Mouse (Mus musculus): ENCODE data around the gene Cdhr3.

Cdhr3 gene

DNA sequence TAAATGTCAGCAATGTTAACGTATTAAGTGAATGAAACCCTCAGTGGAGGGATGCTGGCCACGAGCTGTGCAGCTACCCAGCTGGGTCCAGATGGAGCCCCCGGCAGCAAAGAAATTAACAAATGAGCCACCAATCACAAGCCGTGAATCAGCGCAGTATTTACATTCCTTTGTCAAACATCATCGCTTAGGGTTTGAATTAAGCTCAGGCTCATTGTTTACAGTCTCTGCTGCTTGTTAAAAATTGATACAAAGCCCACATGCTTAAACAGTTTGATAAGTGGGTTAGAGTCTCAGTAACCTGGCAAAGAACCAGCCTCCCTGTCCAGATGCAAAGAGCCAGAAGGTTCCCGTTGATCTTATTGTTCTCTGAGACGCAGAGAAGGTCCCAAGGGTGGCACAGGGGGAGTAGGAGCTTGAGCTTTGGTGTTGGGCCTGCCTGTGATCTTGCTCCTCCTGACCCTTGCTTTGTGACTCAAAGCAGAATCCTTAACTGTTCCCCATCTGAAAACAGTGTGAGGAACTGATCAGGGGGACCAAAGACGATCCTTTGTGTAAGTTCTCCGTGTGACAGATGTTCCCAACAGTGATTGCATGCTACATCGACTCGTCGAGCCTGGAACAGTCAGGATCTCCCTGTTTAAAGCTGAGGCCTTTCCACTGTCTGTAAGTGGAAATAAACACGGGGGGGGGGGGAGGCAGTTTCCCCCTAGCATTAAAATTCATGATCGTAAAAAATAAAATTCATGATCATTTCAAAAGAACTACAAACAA lies 9.9 kb upstream of the Cdhr3 start:
- no peak for TF ChIP-seq GATA4 (IDR thresholded peaks at IDR 0.05; ENCODE audit: insufficient replicate concordance, low read length)

DNA sequence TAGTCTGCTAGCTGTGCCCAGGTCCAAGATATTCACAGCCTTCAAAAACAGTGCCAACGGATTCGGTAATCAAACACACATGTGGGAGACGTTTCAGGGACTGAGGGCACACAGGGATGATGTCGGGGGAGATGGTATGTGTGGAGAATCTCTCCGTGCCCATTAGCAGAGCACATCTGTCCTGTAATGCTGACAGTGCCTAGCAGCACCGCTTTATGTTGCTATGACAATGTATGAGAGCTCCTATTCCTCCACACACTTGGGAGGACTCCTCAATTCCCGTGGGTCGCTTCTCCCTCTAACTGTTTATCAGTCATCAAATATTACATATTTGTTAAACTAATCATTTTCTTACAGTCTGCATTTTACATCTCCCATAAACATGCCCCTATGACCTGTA lies 9.0 kb upstream of the Cdhr3 start:
- no peak for TF ChIP-seq GATA4 (IDR thresholded peaks at IDR 0.05; ENCODE audit: insufficient replicate concordance, low read length)

DNA sequence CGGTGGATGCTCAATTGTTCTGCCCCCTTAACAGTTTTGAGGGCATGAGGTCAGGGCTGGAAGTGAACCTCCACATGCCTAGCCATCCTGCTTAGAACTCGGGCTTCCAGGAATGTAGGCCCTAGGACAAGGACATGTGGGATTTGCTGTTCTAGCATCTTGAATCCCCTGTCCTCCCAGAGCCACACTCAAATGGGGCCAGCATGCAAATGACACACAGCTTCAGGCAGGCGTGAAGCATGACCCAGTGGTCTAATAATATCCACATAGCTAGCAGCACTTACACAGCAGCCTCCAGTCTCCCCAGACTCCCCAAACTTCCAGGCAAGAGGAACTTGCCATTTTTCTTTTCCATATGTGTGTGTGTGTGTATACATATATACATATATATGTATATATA lies 3.3 kb upstream of the Cdhr3 start:
- no peak for TF ChIP-seq GATA4 (IDR thresholded peaks at IDR 0.05; ENCODE audit: insufficient replicate concordance, low read length)

DNA sequence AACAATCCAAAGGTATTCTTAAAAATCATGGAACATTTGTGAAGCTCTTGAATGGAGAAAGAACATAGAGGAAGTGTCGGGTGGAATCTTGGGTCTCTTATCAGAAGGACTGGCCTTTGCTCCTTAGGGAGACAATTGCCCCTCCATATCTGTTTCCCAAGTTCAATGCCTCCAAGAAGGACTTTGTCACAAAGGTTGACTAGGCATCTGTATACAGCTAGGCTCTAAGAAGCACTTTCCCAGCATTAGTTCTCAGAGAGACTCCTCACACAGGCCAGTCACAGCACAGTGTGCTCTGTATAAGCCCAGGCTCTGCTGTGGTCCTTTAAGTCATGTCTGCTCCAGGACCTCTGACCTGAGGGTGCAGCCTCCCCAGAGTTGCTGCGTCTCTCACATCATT lies 479 bp downstream of the Cdhr3 start:
- no peak for TF ChIP-seq GATA4 (IDR thresholded peaks at IDR 0.05; ENCODE audit: insufficient replicate concordance, low read length)

DNA sequence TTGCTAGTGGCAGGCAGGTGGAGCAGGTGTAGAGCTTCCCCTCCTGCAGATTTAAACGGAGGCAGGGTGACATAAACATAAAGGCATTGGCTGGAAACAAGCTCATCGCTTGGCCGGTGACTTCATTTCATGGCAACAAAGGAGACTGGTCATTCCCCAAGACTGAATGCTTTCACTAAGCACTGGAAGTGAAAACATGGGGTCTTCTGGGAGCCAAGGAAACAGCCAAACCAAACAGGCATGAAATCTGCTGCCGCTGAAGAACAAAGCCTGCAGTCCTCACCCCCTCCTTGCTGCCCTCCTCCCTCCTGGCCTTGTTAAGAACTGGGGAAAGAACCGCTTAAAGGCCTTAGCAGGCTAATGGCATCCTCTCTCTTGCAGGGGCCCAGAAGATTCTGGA lies 6.5 kb downstream of the Cdhr3 start:
- no peak for TF ChIP-seq GATA4 (IDR thresholded peaks at IDR 0.05; ENCODE audit: insufficient replicate concordance, low read length)

DNA sequence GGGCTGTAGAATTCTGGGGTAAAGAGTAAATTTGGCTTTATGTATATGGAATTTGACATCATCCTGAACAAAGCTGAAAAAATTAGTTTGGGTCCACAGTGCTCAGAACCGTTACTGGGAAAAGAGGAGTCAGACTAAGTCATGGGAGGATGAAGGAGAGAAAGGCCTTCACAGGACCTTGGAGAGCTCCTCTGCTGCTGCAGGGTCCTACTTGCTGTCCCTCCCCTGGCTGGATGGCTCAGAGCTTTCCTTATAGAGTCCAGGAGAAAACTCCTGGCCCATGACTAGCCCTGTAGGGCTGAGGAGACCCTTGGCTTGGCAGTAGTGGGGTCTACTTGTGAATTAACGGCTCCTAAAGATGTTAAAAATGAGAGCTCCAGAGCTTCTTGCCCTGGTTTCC lies 8.0 kb downstream of the Cdhr3 start:
- no peak for TF ChIP-seq GATA4 (IDR thresholded peaks at IDR 0.05; ENCODE audit: insufficient replicate concordance, low read length)

DNA sequence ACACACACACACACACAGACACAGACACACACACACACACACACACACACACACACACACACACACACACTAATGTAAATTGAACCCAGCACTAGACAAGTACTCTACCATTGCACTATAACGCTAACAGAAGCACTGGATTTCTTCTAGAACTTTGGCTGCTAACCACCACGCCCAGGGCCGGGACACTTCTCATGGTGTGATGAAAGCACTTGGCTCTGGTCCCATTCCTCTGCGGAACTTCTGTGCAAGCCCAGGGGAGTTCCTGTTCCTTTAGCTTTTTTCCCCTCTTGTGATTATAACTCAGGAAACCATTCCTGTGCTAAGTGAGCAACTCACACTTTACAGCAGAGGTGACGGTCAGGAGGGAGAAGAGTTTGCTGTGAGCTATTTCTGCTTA lies 9.3 kb downstream of the Cdhr3 start:
- TF ChIP-seq GATA4 (IDR thresholded peaks at IDR 0.05; ENCODE audit: insufficient replicate concordance, low read length), result no peak

DNA sequence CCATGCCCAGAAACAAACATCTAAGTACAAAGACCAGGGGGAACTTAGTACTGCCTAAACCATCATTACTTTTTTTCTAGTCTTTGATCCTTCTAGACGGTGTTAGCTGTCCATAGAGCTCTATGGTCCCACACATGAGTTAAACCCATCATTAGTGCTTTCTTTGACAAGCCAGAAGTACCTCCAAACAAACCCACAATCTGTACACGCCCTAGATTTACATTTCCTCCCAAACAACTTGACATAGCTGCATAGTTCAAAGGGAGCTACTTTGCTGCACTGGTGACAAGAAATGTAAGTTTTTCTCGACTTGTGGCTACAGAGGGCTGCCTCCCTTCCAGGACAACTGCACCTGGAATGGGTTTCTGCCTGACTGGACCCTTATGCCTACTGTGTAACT lies 16.4 kb downstream of the Cdhr3 start:
- TF ChIP-seq GATA4 (IDR thresholded peaks at IDR 0.05; ENCODE audit: insufficient replicate concordance, low read length), result no peak

DNA sequence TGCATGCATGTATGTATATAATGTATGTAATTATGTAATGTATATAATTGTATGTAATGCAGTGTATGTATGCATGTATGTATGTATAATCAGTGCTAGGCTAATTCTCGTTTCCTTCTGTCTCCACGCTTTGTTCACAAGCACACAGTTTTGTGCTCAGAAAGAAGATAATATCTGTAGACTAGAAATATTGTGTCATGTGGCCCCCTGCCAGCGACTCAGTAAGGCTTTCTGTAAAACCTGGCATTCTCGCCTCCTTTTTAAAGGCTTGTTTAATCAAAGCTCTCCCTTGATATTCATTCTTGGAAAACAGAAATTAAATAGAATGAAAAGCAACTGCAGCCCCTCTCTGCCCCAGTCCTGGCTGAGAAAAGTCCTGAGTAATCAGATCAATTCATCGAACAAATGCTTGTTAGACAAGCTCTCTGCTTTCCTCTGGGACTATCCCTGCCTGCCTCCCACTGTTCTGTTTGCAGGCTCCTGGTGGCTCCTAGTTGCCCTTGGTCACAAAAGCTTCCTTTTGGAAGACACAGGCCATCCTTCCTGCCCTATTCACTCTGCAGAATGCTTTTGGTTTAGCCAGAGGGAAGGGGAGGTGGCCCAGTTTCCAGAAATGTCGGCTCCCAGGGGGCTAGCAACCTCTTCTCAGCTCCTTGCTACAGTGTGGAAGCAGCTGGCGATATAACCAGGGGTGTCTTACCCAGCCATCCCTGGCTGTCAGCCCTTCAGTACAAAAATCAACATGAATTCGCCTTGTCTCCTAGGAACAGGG lies 20.6 kb downstream of the Cdhr3 start:
- no peak for TF ChIP-seq GATA4 (IDR thresholded peaks at IDR 0.05; ENCODE audit: insufficient replicate concordance, low read length)

DNA sequence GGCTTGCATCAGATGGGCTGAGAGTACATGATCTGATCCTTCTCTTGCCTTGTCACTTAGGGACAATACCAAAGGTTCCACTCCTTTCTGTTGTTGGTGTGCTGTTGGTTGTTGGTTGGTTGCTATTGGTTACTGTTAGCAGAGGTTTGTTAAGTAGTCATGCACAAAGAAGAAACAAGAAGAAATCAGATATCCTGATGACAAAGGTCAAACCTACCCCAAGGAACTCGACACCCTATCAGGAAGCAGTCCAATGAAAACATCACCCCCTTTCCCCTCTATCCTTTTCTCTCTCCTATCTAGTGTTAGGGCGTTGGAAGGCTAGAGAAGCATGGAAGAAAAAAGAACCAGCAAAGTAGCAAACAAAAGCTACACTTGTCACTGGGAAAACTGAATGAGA lies 23.7 kb downstream of the Cdhr3 start:
- no peak for TF ChIP-seq GATA4 (IDR thresholded peaks at IDR 0.05; ENCODE audit: insufficient replicate concordance, low read length)

DNA sequence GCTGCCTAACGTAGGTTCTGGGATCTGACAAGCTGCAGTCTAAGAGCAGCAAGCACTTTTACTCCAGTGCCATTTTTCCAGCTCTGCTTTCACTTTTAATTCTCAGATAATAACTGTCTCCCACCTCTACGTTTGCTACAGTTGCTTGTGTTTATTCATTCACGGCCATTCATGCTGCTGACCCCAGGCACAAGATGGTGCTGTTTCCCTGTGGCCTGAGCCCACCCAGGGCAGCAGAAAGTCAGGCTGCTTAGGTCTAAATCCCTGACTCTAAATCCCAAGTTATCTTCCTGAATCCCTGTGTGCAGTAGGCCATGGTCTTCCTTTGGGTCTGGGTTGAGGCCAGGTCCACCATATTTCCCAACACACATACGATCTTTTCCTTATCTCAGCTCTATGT lies 26.3 kb downstream of the Cdhr3 start:
- TF ChIP-seq GATA4 (IDR thresholded peaks at IDR 0.05; ENCODE audit: insufficient replicate concordance, low read length), result no peak

DNA sequence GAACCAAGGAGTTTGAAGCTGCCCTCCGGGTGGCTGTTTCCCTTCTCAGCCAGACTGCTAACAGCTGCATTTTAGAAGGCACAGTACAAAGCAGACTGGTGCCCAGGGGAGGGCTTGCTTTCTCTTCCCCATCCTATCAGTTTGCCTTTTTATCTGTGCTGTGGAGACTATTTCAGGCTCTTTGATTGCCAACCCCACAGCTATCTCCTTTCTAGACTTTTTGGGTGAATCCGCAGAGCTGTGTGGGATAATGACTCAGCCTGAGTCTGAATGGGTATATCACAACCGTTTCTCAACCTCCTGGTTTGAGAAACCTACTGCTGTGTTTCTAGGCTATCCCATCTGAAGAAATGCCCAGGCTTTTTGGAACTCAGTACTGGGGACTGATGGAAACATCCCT lies 27.5 kb downstream of the Cdhr3 start:
- TF ChIP-seq GATA4 (IDR thresholded peaks at IDR 0.05; ENCODE audit: insufficient replicate concordance, low read length), result no peak

DNA sequence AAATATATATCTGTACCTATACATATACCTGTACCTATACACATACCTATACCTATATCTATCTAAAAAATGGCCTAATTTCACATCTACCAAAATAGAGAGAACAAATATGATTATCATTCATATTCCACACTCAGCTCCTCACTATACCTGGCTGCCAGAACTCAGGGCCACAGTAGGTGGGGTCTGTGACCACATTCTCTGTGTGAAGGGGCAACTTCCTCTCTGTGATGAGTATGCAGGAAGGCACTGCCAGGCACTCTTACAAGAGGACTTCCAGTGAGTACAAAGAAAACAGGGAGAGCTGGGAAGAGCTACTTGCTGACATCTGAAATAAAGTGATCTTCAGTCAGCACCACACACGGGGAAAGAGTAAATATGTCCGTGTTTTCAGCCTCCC lies 28.4 kb downstream of the Cdhr3 start:
- no peak for TF ChIP-seq GATA4 (IDR thresholded peaks at IDR 0.05; ENCODE audit: insufficient replicate concordance, low read length)

DNA sequence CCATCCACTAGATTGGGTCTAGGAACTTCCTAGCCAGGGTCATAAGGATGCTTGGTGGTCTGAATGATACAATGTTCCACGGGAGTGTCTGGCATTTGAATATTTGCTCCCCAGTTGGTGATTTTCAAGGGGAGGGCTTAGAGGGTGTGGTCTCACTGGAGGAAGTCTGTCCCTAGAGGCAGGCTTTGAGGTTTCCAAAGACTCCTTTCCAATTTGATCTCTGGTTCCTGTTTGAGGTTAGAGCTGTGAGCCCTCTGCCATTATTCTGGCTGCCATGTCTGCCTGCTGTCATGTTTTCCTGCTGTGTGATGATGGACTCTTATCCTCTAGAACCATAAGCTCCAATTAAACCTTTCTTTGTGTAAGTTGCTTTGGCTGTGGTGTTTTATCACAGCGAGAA lies 29.4 kb downstream of the Cdhr3 start:
- TF ChIP-seq GATA4 (IDR thresholded peaks at IDR 0.05; ENCODE audit: insufficient replicate concordance, low read length), result no peak

DNA sequence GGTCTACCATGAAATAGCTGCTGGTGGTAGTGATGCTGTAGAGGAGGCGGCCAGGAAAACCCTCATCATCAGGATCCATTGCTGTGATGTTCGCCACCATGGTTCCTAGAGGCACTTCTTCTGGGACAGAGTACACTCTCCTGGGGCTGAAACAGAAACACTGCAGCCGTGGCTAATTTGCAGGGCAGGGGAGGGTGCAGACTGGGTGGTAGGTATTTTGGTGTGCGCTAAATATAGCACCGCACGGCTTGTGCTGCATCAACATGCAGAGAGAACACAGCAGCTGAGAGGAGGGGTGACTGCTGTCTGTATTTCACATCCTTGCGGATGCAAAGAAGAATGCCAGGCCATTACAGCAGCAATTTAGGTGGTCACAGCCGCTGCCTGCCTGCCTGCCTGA lies 31.0 kb downstream of the Cdhr3 start:
- no peak for TF ChIP-seq GATA4 (IDR thresholded peaks at IDR 0.05; ENCODE audit: insufficient replicate concordance, low read length)

DNA sequence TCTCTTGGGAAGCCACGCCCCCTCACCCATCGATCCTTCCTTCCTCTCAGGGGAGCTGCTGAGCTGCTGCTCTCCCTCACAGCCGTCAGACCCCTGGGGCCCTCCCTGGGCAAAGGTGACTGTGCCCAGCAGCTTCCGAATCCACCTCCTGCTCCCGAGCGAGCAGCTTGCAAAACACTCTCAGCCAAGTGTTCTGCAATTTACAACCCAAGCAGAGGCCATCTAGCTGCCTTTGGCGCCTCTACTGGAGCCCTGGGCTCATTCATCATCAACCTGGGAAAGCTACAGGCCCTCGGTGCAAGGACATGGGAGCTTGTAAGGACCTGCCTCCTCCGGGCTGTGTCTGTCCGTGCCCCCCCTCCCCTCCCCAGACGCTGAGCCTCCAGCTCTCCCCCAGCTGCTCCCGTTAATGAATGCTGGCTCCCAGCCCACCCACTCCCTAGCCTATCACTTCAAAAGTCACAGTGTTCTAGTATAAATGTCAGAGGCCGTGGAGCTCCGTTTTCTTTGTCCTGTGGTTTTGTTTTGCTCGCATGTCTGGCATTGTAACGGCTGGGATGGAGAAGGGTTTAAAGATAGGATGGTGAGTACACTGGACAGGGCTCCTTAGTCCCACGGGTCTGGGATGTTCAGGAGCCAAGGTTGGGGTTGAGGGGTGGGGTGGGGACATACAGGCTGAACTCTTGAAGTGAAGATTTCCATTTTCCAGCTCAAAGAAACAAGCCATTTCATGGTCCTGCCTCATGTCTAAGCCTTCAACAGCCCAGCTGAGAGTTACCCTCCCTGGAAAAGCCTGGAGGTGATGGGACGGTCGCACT lies 35.2 kb downstream of the Cdhr3 start:
- no peak for TF ChIP-seq GATA4 (IDR thresholded peaks at IDR 0.05; ENCODE audit: insufficient replicate concordance, low read length)

Measured in liver, adult (tissue).